Mouse (Mus musculus) cerebellum, adult 11-12 months (tissue): ENCODE measurements around the gene Paox.

Experiments used
- DNase-seq: peaks from one replicate; pipeline ENCODE4 v3.0.0; 2022

Paox gene

DNA sequence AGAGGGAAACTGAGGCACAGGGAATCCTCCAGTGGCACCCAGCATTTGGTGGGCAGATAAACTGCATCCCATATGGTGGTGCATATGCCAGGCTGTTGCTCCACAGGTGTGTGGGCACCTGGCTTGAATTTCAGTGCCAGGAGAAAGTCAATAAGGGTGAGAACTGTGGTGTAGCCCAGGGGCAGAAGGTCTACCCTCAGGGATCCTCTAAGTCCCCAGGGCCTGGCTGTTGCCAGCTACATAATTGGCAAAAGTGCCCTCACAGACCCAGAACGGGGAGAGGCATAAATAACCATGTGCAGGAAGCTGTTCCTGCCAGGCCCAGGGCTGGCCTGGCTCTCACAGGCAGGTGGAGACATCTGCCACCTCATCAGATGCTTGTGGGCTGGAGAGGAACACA, 57.3 kb downstream of the Paox start, which contains the start of gene Olfr523:
Gene Olfr523 (plus strand): TSS at position 282 of the 400 bp plus-strand sequence.
- DNase-seq: peak; percentile 77

- DNase-seq: no peak
Measured at GRCm38 (mm10) chr7:140179176-140179575, 63.6 kb downstream of the Paox start.

DNA sequence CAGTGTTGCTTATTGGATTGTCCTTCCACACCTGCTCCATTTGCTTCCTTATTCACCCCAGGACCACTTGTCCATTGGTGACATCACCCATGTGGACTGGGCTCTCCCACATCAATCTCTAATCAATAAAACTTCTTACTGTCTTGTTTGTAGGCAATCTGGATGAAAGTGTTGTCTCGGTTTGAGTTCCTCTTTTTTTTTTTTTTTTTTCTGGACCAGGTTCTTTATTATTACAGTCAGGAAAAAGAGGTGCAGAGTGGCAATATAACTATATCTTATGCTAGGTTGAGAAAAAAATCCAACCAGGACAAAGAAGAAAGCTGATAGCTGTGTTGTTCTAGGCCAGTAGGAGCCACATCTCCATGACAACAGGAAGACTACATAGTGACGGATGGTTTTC, 65.1 kb downstream of the Paox start:
- no peak for DNase-seq

DNA sequence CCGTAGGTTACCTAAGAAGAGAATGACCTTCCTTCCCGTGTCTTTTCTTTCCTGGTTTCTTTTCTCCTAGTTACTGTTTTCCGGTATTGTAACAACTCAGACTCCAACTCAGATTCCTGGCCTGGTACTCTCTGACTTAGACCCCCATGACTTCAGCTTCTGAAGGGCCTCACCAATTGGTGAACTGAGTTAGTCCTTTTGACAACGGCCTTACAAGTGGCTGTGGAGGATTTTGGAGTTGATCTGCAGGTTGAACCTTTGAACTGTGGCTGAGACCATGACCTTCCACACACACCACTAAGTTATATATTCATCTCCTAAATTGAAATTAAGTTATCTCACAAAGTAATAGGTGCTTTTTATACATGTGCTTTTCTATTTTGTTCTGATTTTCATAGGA, 68.6 kb downstream of the Paox start:
- DNase-seq: no peak
